Mouse (Mus musculus) G1E (cell line): ENCODE measurements around the gene Sbf2.

ENCODE experiments used
- CTCF ChIP-seq: IDR thresholded peaks from 2 replicates; pipeline ENCODE4 v1.5.1; 2012; ENCODE audit warnings: low read depth, low read length, inconsistent platforms, mixed read lengths
- GATA1 ChIP-seq: IDR thresholded peaks from 2 replicates; pipeline ENCODE4 v1.6.1; 2012; ENCODE audit warnings: borderline replicate concordance, low read length, inconsistent platforms, mixed read lengths
- POLR2AphosphoS5 ChIP-seq: IDR thresholded peaks from 2 replicates; pipeline ENCODE4 v1.6.1; 2012; ENCODE audit warnings: low read depth, low read length, inconsistent platforms; ENCODE audit not compliant: insufficient replicate concordance

GRCm38 (mm10) chr7:110298090-110298489, 316.6 kb downstream of the Sbf2 start:
- TF ChIP-seq CTCF (no peak), POLR2AphosphoS5 (no peak), GATA1 (no peak)
